Mouse (Mus musculus) adrenal gland, postnatal 10 days (tissue): ENCODE results near the gene Gm28036. TPM values are rescaled to one million over a fixed set of nuclear protein-coding genes. Genes with fewer than 3 reads are reported as not detected.
A peak's percentile ranks its signal among the peaks of the same experiment; 100 is the strongest.
"Not testable (repeated sequence)": the region's sequence is repeated elsewhere in the genome, so short reads cannot be mapped to it uniquely, and the experiment has no call there.

Experiments
- DNase-seq: peaks from one replicate; pipeline ENCODE4 v3.0.0; 2021; ENCODE audit warnings: mixed read lengths
- long read RNA-seq, 2 experiments: library from polyadenylated mRNA; stranded (forward); transcript quantifications; one replicate each; pipeline ENCODE4 v2.0.0; 2021
- total RNA-seq, 2 experiments: library from RNA; stranded (reverse); gene quantifications; 2 replicates each; pipeline ENCODE4 v1.2.3; 2021

Gm28036 gene
- 10 to 100 TPM; 21.3 to 24.5 TPM for total RNA-seq
- long read RNA-seq, experiment 1, partial matches to known transcripts, result 7 of 7 reads
- long read RNA-seq, experiment 1, other reads (novel, unspliced or antisense), result 0 of 7 reads
- long read RNA-seq, experiment 2, result 0 reads

DNA sequence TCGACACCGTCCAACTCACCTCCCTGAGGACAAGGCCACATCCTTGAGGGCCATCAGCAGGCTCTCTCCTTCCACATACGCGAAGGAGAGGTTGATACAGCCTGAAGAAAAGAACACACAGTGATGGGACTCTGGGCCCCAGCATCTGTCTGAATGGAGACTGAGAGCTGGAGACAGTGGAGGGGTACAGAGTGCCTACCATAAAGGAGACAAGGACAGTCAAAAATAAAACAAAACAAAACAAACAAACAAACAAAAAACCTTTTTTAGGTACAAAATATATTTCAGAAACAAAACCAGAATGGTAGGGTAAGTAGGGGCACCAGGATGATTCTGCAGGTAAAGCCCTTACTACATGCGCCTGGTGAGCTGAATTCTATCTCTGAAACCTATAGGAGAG, at the start of gene Gm28036:
Gene Gm28036, minus strand, starts transcription at position 101 of the 400 bp plus-strand sequence.
- no peak for DNase-seq

DNA sequence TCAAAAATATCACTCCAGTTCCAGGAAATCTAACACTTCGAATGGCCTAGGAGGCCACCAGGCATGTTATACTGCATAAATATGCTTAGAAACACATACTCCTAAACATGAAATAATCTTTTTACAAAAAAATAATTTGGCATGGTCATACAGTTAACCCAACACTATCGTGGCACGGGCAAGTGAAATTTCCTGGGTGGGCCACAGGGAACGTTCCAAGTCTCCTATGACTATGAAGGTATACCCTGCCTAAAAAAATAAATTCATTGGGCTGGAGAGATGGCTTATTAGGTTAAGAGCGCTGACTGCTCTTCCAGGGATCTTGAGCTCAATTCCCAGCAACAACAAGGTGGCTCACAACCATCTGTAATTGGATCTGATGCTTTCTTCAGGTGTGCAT, 39.7 kb upstream of the Gm28036 start:
- DNase-seq, result no peak

DNA sequence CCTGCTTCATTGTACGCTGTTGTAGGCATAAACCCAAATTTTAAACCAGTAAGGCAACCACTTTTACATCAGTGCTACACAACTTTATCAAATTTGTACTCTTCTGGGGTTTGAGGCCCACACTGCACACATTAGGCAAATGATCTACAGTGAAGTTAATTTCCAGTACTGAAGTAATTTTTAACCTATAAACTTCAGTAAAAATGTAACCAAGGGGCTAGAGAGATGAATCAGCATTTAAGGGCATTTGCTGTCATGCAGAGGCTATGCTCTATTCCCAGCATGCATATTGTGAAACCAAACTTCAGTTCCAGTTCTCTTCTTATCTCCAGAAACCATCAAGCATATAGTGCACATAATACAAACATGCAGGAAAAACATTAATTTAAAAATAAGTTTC, 38.6 kb upstream of the Gm28036 start:
- no peak for DNase-seq

DNA sequence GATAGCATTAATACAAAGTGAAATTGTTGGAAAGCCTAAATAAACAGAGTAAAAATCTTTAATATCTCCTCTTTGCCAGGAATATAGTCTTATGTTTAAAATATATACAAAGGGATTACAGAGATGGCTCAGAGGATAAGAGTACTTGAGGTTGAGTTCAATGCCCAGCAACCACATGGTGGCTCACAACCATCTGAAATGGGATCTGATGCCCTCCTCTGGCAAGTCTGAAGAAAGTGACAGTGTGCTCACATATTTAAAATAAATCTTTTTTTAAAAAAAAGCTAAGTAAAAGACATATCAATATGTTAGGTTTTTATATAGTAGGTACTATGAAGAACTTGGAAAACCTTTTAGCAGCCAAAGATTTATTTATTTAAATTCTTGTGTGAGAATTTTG, 24.6 kb upstream of the Gm28036 start:
- no peak for DNase-seq

DNA sequence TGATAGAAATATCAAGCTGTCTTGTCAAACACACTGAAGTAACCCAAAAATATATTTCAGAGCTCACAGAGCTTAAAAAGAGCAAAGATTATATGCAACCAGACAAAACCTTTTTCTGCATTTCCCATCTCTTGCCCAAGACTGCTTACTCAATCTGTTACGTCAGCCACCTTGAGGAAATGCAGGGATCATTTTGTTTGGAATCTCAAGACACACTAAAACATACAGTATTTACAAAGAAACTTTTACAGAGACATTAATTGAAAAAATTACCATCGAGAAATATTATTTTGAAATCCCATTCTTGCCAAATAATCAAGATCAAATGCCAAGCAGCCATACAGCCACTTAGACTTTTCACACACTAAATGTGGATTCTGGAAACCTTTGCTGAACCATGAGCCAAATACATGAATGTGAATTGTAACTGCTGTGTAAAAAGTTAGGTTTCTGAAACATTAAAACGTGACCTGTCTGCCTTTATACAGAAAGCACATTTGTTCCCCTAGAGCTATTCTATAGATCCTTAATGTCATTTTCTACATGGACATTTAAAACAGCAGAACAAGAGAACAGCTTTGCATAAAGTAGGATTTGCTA, 20.5 kb upstream of the Gm28036 start:
- DNase-seq, result peak; percentile 22

DNA sequence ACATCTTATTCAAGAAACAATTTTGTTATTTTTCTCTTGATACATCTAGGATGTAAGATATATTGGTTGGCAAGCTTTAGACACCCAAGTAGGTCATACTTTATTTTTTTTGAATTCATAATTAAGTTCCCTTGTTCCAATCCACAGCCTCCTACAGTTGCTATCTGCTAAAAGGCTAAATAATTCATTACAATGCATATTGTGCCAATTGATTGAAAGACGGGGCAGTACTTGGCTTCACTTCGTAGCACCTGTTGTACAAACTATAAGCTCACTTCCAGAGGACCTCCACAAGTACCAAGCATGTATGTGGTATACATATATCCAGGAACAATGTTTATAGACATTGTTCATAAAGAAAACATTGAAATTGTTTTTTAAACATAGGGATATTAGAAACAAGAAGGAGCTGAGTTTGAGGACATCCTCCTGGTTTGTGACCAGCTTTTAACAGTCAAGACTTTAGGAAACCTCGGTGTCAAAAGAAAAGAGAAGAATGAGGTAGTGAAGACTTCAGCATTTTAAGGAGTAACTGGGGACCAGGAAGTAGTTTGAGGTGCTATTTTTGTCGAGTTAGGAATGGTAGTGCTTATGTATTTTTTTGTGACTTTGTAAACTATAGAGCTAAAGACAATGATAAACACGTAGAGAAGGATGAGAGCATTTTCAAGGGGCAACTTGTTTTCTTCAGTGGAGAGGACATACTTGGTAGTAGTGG, 19.5 kb upstream of the Gm28036 start:
- DNase-seq, result no peak

DNA sequence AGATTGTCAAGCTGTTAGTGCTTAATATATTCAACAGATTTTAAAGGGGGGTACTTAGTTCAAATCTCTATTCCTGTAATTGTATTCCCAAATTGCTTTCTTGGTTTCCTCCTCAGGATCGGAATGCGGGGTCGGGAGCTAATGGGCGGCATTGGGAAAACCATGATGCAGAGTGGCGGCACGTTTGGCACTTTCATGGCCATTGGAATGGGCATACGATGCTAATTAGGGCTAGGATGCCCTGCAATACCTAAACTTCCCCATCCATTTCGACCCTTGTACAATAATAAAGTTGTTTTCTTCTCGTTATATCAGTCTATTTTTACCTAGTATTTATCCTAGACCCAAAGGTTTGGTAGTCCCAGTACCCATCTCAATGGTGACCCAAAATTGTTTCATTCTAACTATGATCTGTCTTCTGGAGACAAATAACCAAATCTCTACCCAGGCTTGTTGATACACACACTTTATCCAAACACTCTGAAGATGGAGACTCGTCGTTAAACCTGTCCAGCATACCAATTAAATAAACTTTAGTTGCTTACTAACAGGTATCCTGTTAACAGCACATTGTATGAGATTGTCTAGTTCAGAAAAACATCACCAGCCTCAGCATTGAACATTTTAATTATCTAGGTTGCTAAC, 18.7 kb upstream of the Gm28036 start:
- no peak for DNase-seq

DNA sequence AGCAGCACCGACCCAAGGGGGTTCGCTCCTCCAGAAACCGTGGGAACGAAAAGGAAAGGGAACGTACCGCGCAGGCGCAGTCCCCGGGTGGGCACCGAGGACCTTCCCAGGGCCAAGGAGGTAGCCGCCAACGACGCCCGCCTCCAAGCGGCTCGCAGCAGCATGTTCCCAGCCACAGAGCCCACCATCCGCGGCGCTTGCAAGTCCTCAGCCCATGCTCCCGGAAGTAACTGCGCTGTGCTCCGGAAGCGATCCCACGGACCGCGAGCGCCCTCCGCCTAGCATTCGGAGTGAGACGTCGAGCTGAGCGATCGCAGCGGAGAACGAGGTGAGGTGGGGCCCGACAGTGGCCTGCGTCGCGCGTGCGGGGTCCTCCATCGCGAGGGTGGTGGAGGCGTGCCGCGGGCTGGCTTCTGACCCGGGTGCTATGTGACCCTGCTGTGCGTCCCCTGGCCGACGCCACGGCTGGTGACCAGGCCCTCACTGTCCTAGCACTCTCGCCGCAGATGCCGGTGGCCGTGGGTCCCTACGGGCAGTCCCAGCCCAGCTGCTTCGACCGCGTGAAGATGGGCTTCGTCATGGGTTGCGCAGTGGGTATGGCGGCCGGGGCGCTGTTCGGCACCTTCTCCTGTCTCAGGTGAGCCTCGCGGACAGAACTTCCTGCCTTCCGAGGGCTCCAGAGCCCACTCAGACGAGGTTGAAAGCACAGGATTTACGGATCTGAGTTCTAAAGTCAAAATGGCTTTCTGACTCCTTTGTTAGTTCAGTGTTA, 17.2 kb upstream of the Gm28036 start, which contains the start of the genes Romo1 and Nfs1:
Gene Romo1, plus strand, starts transcription at position 87 of the 772 bp plus-strand sequence.
Gene Nfs1, minus strand, starts transcription at position 234 of the 772 bp plus-strand sequence.
- DNase-seq, result peak; percentile 96

DNA sequence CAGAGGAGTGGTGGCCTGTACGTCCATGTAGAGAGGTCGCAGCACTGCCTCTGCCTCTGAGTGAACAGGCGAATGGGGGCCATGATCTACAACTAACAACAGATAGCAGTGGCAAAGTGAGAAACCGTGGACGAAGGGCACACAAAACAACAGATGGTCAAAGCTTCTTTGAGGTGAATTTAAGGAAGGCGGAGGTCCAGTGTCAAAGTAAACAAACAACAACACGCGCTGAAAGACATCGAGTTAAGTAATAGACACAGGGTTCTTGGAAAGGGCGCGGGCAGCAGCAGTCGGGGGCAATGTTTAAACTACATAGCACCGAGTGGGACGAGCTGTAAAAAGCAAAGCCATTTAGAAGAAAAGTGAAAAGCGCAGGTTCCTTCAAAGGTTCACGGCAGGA, 16.5 kb upstream of the Gm28036 start:
- peak; percentile 17 for DNase-seq

DNA sequence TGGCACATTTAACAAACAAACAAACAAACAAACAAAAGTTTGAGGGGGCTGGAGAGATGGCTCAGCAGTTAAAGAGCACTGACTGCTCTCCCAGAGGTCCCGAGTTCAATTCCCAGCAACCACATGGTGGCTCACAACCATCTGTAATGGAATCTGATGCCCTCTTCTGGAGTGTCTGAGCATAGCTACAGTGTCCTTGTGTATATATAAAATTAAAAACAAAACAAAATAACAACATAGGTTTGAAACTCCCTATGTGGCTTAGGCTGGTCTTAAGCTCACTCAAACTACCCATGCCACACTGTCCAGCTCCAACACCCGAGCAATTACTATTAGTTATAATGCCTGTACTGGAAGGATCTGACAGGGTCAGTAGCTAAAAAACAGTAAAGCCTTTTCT, 15.9 kb upstream of the Gm28036 start:
- DNase-seq, result no peak

DNA sequence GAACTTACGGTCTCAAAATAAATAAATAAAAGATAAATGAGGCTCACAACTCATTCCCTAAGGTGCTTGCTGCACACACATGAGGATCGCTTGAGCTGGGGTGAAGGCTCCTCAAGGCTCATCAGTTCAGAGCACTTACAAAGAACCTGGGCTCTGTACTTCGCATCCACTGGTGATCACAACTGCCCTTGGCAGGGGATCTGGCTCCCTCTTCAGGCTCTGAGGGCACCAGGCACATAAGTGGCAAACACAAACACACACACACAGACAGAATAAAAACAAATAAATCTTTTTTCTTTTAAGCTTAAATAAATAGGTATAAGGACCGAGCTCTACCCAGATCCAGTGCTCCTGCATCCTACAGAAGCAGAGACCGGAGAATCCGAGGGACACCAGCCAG, 8.8 kb upstream of the Gm28036 start:
- DNase-seq, result no peak

DNA sequence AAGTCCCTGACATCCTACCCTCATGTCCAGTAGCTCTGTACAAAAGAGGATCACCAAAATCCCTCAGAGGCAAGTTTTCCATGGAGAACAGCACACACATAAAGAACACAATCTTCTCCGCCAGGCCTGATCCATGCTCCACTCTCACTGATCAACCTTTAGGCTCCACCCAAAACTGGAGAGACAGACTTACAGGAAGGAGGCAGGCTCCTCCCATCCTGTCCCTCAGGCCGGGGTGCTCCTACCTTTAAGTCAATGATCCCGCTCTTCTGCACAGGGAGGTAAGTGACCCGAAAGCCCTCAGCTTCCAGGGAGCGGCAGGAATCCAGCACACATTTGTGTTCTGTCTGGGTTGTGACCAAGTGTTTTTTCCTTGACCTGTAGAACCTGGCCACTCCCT, 7.3 kb upstream of the Gm28036 start:
- DNase-seq, result no peak

DNA sequence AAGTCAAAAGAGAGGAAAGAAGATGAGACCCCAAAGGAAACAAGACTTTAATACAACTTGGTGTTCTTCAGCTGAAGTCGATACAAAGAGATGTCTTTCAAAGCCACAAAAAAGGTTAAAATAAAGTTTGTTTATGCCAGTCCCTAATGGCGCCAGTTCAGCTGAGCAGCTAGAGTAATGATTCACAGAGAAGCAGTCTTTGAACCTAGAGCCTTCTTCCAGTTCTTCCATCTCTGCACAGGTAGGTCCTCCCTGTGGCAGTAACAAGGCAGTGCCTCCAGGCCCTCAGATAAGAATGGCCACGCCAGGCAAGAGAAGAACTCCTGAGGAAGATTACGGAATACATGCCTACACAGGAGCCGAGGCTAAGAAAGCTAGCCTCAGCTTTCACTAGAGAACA, 3.2 kb downstream of the Gm28036 start:
- no peak for DNase-seq

DNA sequence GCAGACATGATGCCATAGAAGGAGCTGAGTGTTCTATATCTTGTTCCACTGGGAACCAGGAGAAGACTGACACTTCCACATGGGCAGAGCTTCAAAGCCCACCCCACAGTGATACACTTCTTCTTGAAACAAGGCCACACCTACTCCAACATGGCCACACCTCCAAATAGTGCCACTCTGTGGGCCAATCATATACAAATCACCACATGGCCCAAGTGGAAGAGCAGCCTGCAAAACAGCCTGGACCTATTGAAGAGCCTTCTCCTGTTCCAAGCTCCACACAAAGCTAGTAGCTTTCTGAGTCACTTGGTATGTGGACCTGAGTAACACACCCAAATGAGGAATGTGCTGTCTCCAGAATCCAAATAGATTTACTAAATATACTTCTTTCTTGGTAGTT, 7.3 kb downstream of the Gm28036 start:
- DNase-seq, result no peak

DNA sequence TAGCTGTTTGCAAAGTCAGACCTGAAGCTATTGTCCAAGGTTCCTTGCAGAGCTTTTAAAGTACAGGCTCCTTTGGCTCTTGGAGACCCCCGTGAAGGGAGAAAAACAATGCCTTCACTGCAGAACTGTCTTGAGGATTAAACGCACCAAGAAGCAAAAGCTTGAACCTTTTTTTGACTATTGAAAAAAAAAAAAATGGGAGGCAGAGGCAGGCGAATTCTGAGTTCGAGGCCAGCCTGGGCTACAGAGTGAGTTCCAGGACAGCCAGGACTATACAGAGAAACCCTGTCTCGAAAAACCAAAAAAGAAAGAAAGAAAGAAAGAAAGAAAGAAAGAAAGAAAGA, 14.8 kb downstream of the Gm28036 start:
- DNase-seq, result not testable (repeated sequence)

DNA sequence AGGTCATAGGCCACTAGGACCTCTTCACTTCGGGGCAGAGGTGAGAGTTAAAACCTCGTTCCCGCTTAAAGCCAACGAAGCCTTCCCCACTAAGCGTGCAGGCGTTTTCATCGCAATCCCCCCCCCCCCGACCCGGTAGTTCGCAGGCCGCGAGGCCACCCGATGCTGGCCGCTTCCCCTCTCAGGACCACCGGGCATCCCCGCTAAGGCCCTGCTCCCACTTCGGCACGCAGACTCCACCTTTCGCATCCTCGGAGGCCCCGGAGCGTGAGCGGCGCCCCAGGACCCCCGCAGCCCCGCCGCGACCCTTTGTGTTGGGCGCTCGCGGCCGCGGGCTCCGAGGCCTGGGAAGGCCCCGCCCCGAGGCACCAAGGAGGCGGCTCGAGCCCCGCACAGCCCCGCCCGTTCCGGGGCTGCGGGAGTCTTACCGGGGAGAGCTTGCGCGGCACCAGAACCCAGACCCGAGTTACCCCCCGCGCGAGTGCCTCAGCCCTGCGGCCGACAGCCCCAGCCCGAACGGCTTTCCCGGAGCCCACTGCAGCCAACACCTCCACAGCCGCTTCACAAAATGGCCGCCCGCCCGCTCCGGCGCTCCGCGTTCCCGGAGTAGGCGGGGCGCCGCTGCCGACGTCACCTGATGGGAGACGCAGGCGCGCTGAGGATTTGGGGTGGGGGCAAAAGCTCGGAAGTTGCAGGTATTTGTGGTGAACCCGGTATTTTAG, 15.4 kb downstream of the Gm28036 start, which contains the start of the genes Cpne1 and Rbm12:
Gene Cpne1, minus strand, starts transcription at position 608 of the 722 bp plus-strand sequence.
Gene Rbm12, minus strand, starts transcription at position 621 of the 722 bp plus-strand sequence.
- peak; percentile 95 for DNase-seq

DNA sequence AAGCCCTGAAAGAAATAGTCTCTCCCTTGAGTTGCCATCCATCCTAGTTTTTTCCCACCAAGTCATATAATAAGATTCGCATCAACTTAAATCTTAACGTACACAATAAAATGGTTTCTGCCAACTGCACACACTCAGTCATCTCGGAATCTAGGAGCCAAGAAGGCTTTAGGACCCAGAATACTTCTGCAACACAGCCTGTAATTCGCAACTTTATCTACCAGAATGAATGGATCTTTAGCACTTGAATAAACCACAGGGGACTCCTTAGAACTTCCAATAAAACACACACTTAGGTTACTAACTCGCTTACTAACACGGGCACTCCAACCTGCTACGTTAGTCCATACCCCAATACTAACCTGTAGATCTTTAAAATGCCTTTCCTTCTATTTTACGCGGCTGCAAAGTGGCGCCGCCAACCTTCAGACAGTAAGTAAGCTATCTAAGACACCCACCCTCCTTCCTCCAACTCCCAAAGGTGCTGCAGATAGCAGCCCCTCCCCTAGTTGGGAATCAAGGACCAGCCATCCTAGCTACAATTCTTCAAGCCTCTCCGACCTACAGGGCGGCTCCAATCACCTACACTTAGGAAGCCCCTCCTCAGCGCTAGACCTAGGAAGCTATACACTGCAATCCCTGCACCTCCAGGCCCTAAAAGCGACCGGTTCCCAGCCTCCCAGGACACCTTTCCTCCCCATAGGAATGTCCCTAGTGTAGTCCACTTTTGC, 16.1 kb downstream of the Gm28036 start:
- DNase-seq, result peak; percentile 18

DNA sequence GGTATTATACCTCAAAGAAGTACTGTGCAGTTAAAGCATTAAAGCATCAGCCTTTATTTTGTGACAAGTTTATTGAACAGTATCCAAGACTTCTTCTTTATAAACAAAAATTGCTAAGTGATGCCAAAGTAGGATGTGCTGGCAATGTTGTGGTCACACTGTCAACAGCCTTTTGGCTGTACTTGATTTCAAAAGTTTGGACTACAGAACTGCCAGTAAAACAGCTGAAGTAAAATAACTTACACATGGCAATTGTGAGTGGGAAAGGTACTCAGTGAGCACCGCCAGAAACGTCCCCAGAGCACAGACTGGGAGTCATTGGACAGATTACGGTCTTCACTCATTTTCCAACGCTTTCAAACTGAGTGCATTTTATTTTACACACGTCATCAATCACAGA, 35.0 kb downstream of the Gm28036 start:
- no peak for DNase-seq

DNA sequence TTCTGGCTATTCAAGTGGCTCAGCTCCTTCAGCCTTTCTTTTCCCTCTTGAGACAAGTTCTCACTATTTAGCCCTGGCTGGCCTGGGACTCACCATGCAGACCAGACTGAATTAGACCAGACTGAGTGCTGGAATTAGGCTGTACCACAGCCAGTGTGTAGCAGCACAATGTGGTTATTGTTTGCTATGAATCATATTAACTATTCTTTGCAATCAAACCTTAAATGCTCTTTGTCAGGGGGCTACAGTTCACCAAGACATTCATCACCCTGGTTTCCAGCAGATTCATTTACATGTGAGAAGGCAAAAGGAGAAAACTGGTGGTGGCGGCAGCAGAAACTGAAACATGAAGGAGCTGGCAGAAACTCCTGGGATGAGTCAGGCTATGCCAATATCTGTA, 37.1 kb downstream of the Gm28036 start:
- no peak for DNase-seq

DNA sequence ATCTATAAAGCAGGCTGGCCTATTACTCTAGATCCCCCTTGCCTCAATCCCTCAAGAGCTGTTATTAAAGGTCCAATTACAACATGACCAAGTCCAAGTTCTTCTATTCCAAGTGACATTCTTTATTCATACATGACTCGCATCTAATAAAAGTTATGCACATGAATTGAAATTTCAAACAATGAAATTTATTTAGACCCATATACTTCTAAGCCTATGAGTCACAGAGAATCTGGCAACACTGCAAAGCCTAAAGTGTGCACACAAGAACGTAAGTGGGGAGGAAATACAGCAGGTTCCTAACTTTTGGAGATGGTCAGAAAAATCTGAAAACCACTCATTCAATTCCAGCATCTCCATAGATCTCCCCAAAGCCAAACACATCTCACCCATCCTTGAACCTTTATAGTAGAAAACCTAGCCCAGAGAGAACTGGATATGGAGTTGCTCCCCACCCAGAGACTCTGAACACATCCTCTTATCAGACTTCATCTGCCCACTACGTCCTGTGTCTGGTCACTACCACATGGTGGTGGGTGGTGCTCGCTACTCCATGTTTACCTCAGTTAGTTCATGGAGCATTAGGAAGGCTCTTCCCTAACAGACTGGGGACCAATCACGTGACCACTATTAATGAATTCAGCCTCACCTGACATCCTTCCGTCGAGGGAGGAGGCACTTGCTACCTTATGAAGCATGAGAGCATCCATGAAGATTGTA, 39.3 kb downstream of the Gm28036 start:
- DNase-seq, result no peak
